Mouse (Mus musculus): Measurements from ENCODE around the gene Gm43720. TPM values are rescaled to one million over a fixed set of nuclear protein-coding genes. Genes with fewer than 3 reads are reported as not detected.
A peak's percentile ranks its signal among the peaks of the same experiment; 100 is the strongest.

Gene Gm43720
- polyA plus RNA-seq (2014; fragmentation: Nextera tagmentation; extraction: Ambion mirVana): 0.12 and 0.17 TPM in 2 replicates

- H3K27me3 ChIP-seq (replicated peaks; ENCODE audit: control insufficient read depth, insufficient read depth, low read length): no peaks in the 10 kb centered on the region
- H3K4me2 ChIP-seq (ENCODE audit: low read length): peak within 1 kb of the TSS; percentile 80
- DNase-seq (ENCODE audit: low spot score): peak; percentile 97
- no peak within 1 kb of the TSS for H3K27ac ChIP-seq (ENCODE audit: low read depth)
- H3K4me3 ChIP-seq (ENCODE audit: low read depth, low read length): peak within 1 kb of the TSS; percentile 76
- peaks cover 27% of the 10 kb centered on the region for H3K4me1 ChIP-seq (replicated peaks; ENCODE audit: control insufficient read depth, insufficient read depth, low read length)
- under 1% methylated on average over 56 of the region's 56 CpGs for WGBS
- ATAC-seq (replicated peaks; ENCODE audit: low FRiP score, low TSS enrichment, low read depth): peak; percentile 99
- H3K36me3 ChIP-seq (ENCODE audit: control insufficient read depth, insufficient read depth, low read length): peaks cover 12% of the 10 kb centered on the region
- peaks cover 8% of the 10 kb centered on the region; the same call in 1 of the 2 replicates for H3K9me3 ChIP-seq (ENCODE audit: control insufficient read depth, low read length)
- H3K9ac ChIP-seq (ENCODE audit: low read length): peak within 1 kb of the TSS; percentile 77
These were observed at the start of gene Gm43720, which contains the start of the genes Gpc2 and Stag3 for GRCm38 (mm10) chr5:138279585-138280424. Gene Gm43720 (minus strand): TSS chr5:138279958. Gene Gpc2 (minus strand): TSS chr5:138280005. Gene Stag3 (plus strand): TSS chr5:138280240.

GRCm38 (mm10) chr5:138312795-138313194 lies 33.0 kb upstream of the Gm43720 start:
- no peak overlapping the region for H3K9ac ChIP-seq (ENCODE audit: low read length)
- H3K27ac ChIP-seq (ENCODE audit: low read depth): no peak overlapping the region
- H3K27me3 ChIP-seq (replicated peaks; ENCODE audit: control insufficient read depth, insufficient read depth, low read length): no peaks in the 10 kb centered on the region
- 85% methylated on average over 3 of the region's 3 CpGs for whole genome bisulfite sequencing
- H3K9me3 ChIP-seq (ENCODE audit: control insufficient read depth, low read length): no peaks in the 10 kb centered on the region
- no peaks in the 10 kb centered on the region for H3K4me1 ChIP-seq (replicated peaks; ENCODE audit: control insufficient read depth, insufficient read depth, low read length)
- no peak overlapping the region for H3K4me2 ChIP-seq (ENCODE audit: low read length)
- DNase-seq (ENCODE audit: low spot score): no peak
- H3K4me3 ChIP-seq (ENCODE audit: low read depth, low read length): no peak overlapping the region
- H3K36me3 ChIP-seq (ENCODE audit: control insufficient read depth, insufficient read depth, low read length): no peaks in the 10 kb centered on the region
- no peak for ATAC-seq (replicated peaks; ENCODE audit: low FRiP score, low TSS enrichment, low read depth)

- no peak for ATAC-seq (replicated peaks; ENCODE audit: low FRiP score, low TSS enrichment, low read depth)
- Histone ChIP-seq H3K4me2 (ENCODE audit: low read length) (no peak overlapping the region), H3K9me3 (ENCODE audit: control insufficient read depth, low read length) (no peaks in the 10 kb centered on the region), H3K9ac (ENCODE audit: low read length) (no peak overlapping the region), H3K27me3 (replicated peaks; ENCODE audit: control insufficient read depth, insufficient read depth, low read length) (no peaks in the 10 kb centered on the region), H3K27ac (ENCODE audit: low read depth) (no peak overlapping the region), H3K4me1 (replicated peaks; ENCODE audit: control insufficient read depth, insufficient read depth, low read length) (no peaks in the 10 kb centered on the region), H3K4me3 (ENCODE audit: low read depth, low read length) (no peak overlapping the region), H3K36me3 (ENCODE audit: control insufficient read depth, insufficient read depth, low read length) (no peaks in the 10 kb centered on the region)
- WGBS: 77% methylated on average over 2 of the region's 2 CpGs
- no peak for DNase-seq (ENCODE audit: low spot score)
These were observed 19.9 kb upstream of the Gm43720 start for GRCm38 (mm10) chr5:138299613-138300012.

GRCm38 (mm10) chr5:138294158-138294557 lies 14.4 kb upstream of the Gm43720 start:
- Histone ChIP-seq H3K4me3 (ENCODE audit: low read depth, low read length) (no peak overlapping the region), H3K4me2 (ENCODE audit: low read length) (no peak overlapping the region), H3K27ac (ENCODE audit: low read depth) (no peak overlapping the region), H3K4me1 (replicated peaks; ENCODE audit: control insufficient read depth, insufficient read depth, low read length) (no peaks in the 10 kb centered on the region), H3K27me3 (replicated peaks; ENCODE audit: control insufficient read depth, insufficient read depth, low read length) (no peaks in the 10 kb centered on the region), H3K9ac (ENCODE audit: low read length) (no peak overlapping the region), H3K9me3 (ENCODE audit: control insufficient read depth, low read length) (no peaks in the 10 kb centered on the region), H3K36me3 (ENCODE audit: control insufficient read depth, insufficient read depth, low read length) (no peaks in the 10 kb centered on the region)
- ATAC-seq (replicated peaks; ENCODE audit: low FRiP score, low TSS enrichment, low read depth) (no peak), DNase-seq (ENCODE audit: low spot score) (no peak)

- H3K9me3 ChIP-seq (ENCODE audit: control insufficient read depth, low read length): no peaks in the 10 kb centered on the region
- no peaks in the 10 kb centered on the region for H3K27me3 ChIP-seq (replicated peaks; ENCODE audit: control insufficient read depth, insufficient read depth, low read length)
- WGBS: 75% methylated on average over 1 of the region's 1 CpGs
- no peak overlapping the region for H3K9ac ChIP-seq (ENCODE audit: low read length)
- no peak overlapping the region for H3K27ac ChIP-seq (ENCODE audit: low read depth)
- DNase-seq (ENCODE audit: low spot score) (no peak), ATAC-seq (replicated peaks; ENCODE audit: low FRiP score, low TSS enrichment, low read depth) (no peak)
- no peak overlapping the region for H3K4me3 ChIP-seq (ENCODE audit: low read depth, low read length)
- no peaks in the 10 kb centered on the region for H3K36me3 ChIP-seq (ENCODE audit: control insufficient read depth, insufficient read depth, low read length)
- no peaks in the 10 kb centered on the region for H3K4me1 ChIP-seq (replicated peaks; ENCODE audit: control insufficient read depth, insufficient read depth, low read length)
- H3K4me2 ChIP-seq (ENCODE audit: low read length): no peak overlapping the region
These were observed 11.9 kb upstream of the Gm43720 start for GRCm38 (mm10) chr5:138291638-138292037.

GRCm38 (mm10) chr5:138287861-138288260 lies 8.1 kb upstream of the Gm43720 start:
- Histone ChIP-seq H3K4me1 (replicated peaks; ENCODE audit: control insufficient read depth, insufficient read depth, low read length) (no peaks in the 10 kb centered on the region), H3K4me3 (ENCODE audit: low read depth, low read length) (no peak overlapping the region), H3K27me3 (replicated peaks; ENCODE audit: control insufficient read depth, insufficient read depth, low read length) (no peaks in the 10 kb centered on the region), H3K4me2 (ENCODE audit: low read length) (no peak overlapping the region), H3K36me3 (ENCODE audit: control insufficient read depth, insufficient read depth, low read length) (no peaks in the 10 kb centered on the region), H3K27ac (ENCODE audit: low read depth) (no peak overlapping the region), H3K9ac (ENCODE audit: low read length) (no peak overlapping the region), H3K9me3 (ENCODE audit: control insufficient read depth, low read length) (no peaks in the 10 kb centered on the region)
- 72% methylated on average over 3 of the region's 3 CpGs for WGBS
- no peak for ATAC-seq (replicated peaks; ENCODE audit: low FRiP score, low TSS enrichment, low read depth)
- DNase-seq (ENCODE audit: low spot score): peak; percentile 49

- H3K4me3 ChIP-seq (ENCODE audit: low read depth, low read length): no peak overlapping the region
- peaks cover 8% of the 10 kb centered on the region; the same call in 1 of the 2 replicates for H3K9me3 ChIP-seq (ENCODE audit: control insufficient read depth, low read length)
- H3K4me1 ChIP-seq (replicated peaks; ENCODE audit: control insufficient read depth, insufficient read depth, low read length): peaks cover 8% of the 10 kb centered on the region; the same call in 1 of the 2 replicates
- H3K9ac ChIP-seq (ENCODE audit: low read length): no peak overlapping the region
- 57% methylated on average over 1 of the region's 1 CpGs for WGBS
- DNase-seq (ENCODE audit: low spot score) (peak; percentile 24), ATAC-seq (replicated peaks; ENCODE audit: low FRiP score, low TSS enrichment, low read depth) (no peak)
- H3K4me2 ChIP-seq (ENCODE audit: low read length): no peak overlapping the region
- no peaks in the 10 kb centered on the region for H3K36me3 ChIP-seq (ENCODE audit: control insufficient read depth, insufficient read depth, low read length)
- no peak overlapping the region for H3K27ac ChIP-seq (ENCODE audit: low read depth)
- H3K27me3 ChIP-seq (replicated peaks; ENCODE audit: control insufficient read depth, insufficient read depth, low read length): no peaks in the 10 kb centered on the region
These were observed 3.8 kb upstream of the Gm43720 start for GRCm38 (mm10) chr5:138283540-138283939.

GRCm38 (mm10) chr5:138281798-138282197 lies 2.0 kb upstream of the Gm43720 start:
- Histone ChIP-seq H3K4me3 (ENCODE audit: low read depth, low read length) (no peak overlapping the region), H3K27me3 (replicated peaks; ENCODE audit: control insufficient read depth, insufficient read depth, low read length) (no peaks in the 10 kb centered on the region), H3K4me2 (ENCODE audit: low read length) (no peak overlapping the region), H3K4me1 (replicated peaks; ENCODE audit: control insufficient read depth, insufficient read depth, low read length) (peaks cover 13% of the 10 kb centered on the region; the same call in 1 of the 2 replicates), H3K9ac (ENCODE audit: low read length) (no peak overlapping the region), H3K27ac (ENCODE audit: low read depth) (no peak overlapping the region), H3K9me3 (ENCODE audit: control insufficient read depth, low read length) (peaks cover 8% of the 10 kb centered on the region; the same call in 1 of the 2 replicates), H3K36me3 (ENCODE audit: control insufficient read depth, insufficient read depth, low read length) (peaks cover 7% of the 10 kb centered on the region)
- 89% methylated on average over 2 of the region's 2 CpGs for WGBS
- DNase-seq (ENCODE audit: low spot score): peak; percentile 42
- no peak for ATAC-seq (replicated peaks; ENCODE audit: low FRiP score, low TSS enrichment, low read depth)
